Mouse (Mus musculus) hindbrain, embryonic 11.5 days (tissue): ENCODE results near the gene Chrna1. TPM values are rescaled to one million over a fixed set of nuclear protein-coding genes. Genes with fewer than 3 reads are reported as not detected.

Source experiments
- ATAC-seq: fragments of 200-750 bp; cut with Nextera tagmentation; 2 replicates; pipeline ENCODE4 v1.8.0; 2017; ENCODE audit warnings: mild to moderate bottlenecking, moderate TSS enrichment, moderate library complexity; ENCODE audit not compliant: low FRiP score
- DNase-seq: peaks from one replicate; pipeline ENCODE4 v3.0.0-alpha.2; 2015; ENCODE audit warnings: low spot score
- H3K27ac ChIP-seq: fragments of 300-500 bp; sonication (generic); 2 replicates; pipeline ENCODE4 v1.5.1; 2014; ENCODE audit warnings: mild to moderate bottlenecking, low read depth, low read length
- H3K27me3 ChIP-seq: fragments of 300-500 bp; sonication (generic); 2 replicates; pipeline ENCODE4 v1.6.1; 2014; ENCODE audit warnings: mild to moderate bottlenecking, low read length, moderate library complexity, mixed read lengths; ENCODE audit not compliant: control insufficient read depth, insufficient read depth
- H3K36me3 ChIP-seq: fragments of 300-500 bp; sonication (generic); 2 replicates; pipeline ENCODE4 v1.6.1; 2014; ENCODE audit warnings: mild to moderate bottlenecking, low read length, moderate library complexity, mixed read lengths; ENCODE audit not compliant: control insufficient read depth, insufficient read depth
- H3K4me1 ChIP-seq: fragments of 300-500 bp; sonication (generic); replicated peaks from 2 replicates; pipeline ENCODE4 v1.6.1; 2014; ENCODE audit warnings: low read length, mixed read lengths; ENCODE audit not compliant: control insufficient read depth, insufficient read depth
- H3K4me2 ChIP-seq: fragments of 300-500 bp; sonication (generic); replicated peaks from 2 replicates; pipeline ENCODE4 v1.6.1; 2014; ENCODE audit warnings: mild to moderate bottlenecking, low read depth, low read length
- H3K4me3 ChIP-seq: fragments of 300-500 bp; sonication (generic); 2 replicates; pipeline ENCODE4 v1.5.1; 2014; ENCODE audit warnings: low read depth, low read length
- H3K9ac ChIP-seq: fragments of 300-500 bp; sonication (generic); 2 replicates; pipeline ENCODE4 v1.6.1; 2014; ENCODE audit warnings: low read depth, low read length
- H3K9me3 ChIP-seq: fragments of 300-500 bp; sonication (generic); 2 replicates; pipeline ENCODE4 v1.6.1; 2016; ENCODE audit warnings: low read length; ENCODE audit not compliant: control insufficient read depth
- WGBS: fragments of 180-500 bp; shearing (Covaris S2); extraction: QIAGEN DNeasy Blood & Tissue Kit; methylation state at CpG from one replicate; pipeline ENCODE4 v1.1.7; 2014; 5-methylcytosine and 5-hydroxymethylcytosine counted together
- polyA plus RNA-seq: library from polyadenylated mRNA; unstranded; fragments of >200 nt; fragmentation: Nextera tagmentation; extraction: Ambion mirVana; gene quantifications from 2 replicates; pipeline ENCODE4 v1.2.1, GENCODE M21; 2014

Chrna1 gene
- polyA plus RNA-seq, 1 experiment from 2014 or later, result 0.51 TPM

DNA sequence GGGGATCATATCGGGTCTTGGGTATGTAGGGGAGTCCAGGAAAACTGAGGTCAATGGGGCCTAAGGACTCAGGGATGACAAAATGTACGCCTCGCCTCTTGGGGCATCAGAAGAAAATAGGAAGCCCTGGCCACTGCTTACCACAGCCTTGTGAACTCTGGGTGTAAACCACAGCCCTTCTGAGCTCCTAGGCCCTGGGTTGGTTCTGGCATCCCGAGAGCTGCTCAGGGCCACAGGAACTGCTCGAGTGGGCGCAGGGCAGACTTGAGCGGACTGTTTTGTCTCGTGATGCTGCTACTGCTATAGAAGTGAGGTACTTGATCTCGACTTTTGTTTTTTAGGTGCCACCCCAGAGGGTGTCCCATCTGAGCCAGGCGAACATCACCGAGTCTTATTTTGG is 17.6 kb upstream of the Chrna1 start:
- no peak for DNase-seq
- H3K4me3 ChIP-seq, result no peak overlapping the region
- H3K9ac ChIP-seq, result no peak overlapping the region
- WGBS, result 93% methylated on average over 11 of the region's 11 CpGs
- no peaks in the 10 kb centered on the region for H3K4me1 ChIP-seq
- H3K27ac ChIP-seq, result no peak overlapping the region
- no peaks in the 10 kb centered on the region for H3K27me3 ChIP-seq
- H3K36me3 ChIP-seq, result no peaks in the 10 kb centered on the region
- H3K4me2 ChIP-seq, result no peak overlapping the region
- H3K9me3 ChIP-seq, result no peaks in the 10 kb centered on the region
- no peak for ATAC-seq

DNA sequence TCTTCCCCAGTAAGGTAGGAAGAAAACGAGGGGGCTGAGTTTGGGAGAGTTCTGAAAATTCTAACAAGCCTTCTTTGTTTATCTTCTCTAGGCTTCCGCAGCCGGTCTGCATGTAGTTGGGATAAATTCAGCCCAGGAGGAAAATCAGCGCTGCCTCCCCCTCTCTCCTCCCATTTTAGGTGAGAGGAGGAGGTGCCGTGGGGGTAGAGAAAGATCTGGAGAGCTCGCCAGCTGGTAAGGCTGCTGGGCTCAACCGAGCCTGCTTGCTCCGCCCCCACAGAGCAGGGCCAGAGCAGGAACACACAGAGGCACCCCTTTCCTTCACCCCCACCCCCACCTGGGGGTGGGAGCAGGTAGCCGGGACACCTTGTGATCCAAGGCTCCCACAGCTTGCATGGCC is 16.6 kb upstream of the Chrna1 start:
- DNase-seq, result no peak
- no peak overlapping the region for H3K4me3 ChIP-seq
- ATAC-seq, result no peak
- H3K27me3 ChIP-seq, result no peaks in the 10 kb centered on the region
- H3K4me1 ChIP-seq, result no peaks in the 10 kb centered on the region
- no peak overlapping the region for H3K27ac ChIP-seq
- 33% methylated on average over 9 of the region's 9 CpGs for WGBS
- no peak overlapping the region; the same call in 1 of the 2 replicates for H3K4me2 ChIP-seq
- H3K36me3 ChIP-seq, result no peaks in the 10 kb centered on the region
- no peaks in the 10 kb centered on the region for H3K9me3 ChIP-seq
- no peak overlapping the region for H3K9ac ChIP-seq

DNA sequence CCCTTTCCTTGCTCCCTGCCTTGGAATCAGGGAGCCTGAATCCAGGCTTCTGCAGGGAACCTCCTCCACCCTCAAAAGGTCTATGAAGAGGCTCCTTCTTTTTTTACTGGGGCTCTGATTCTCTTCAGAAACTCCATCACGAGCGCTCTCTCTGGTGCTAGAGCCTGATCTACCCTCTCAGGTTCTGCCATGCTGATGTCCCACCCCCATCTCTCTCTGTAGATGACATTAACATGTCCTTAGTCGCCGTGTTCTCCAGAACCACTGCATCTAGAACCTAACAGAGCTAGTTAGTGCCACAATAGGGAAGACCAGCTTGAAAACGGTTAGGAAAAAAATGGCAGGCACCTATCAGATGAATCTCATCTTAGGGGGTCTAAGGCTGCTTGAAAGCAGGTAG is 16.2 kb upstream of the Chrna1 start:
- Histone ChIP-seq H3K36me3 (no peaks in the 10 kb centered on the region), H3K27me3 (no peaks in the 10 kb centered on the region), H3K9ac (no peak overlapping the region), H3K9me3 (no peaks in the 10 kb centered on the region), H3K4me3 (no peak overlapping the region), H3K4me2 (no peak overlapping the region), H3K27ac (no peak overlapping the region), H3K4me1 (no peaks in the 10 kb centered on the region)
- DNase-seq, result no peak
- ATAC-seq, result no peak
- WGBS, result 79% methylated on average over 5 of the region's 5 CpGs

DNA sequence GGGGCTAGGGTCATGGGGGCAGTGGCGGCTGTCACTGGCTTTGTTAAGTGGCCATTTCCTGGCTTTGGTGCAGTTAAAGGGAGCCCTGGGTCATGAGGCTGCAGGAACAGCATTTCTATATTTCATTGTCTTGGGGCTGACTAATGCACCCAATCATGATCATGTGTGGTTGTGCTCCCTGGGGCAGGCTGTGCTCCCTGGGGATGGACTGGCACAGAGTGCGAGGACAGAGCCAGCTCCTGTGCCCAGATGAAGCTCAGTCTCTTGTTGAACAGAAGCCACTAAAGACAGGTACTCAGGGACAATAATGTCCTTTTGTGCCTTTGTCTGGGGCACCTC is 12.9 kb upstream of the Chrna1 start:
- H3K4me2 ChIP-seq, result no peak overlapping the region

DNA sequence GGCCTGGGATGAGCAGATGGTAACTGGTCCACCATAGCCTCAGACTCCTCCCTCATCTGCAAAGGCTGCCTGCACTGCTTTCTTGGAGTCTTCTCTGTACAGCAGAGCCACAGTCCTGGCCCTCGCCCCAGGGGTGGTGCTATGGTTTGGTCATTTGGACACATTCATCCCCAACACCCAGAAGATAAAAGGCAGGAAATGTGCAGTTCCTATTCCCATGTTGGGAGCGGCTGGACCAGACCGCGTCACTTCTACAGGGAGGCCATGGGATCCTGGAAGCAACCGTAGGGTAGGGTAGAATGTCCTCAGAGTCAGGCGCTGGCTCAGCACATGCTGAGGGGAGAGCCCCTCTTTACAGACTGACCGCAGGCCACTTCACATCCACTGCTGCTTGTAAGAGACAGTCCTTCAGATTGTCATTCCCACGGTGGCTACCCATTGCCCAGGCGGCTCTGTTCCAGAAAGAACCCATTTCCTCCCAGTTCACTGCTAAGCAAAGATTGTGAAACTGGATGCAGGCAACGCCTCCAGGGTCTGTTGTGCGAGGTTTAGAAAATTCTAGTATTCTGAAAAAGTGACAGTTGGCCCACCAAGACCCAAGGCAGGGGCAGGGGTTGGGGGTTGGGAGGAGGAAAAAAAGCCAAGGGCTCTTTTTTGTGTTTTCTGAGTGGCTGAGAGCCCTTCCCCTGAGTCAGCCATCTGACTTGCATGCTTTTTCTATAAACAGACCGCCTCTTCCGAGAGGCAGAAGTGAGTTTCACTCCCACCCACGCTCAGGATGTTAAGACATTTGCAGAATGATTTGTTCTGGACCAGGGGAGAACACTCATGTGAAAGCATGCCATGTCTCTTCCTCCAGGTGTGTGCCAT is 12.3 kb upstream of the Chrna1 start:
- ATAC-seq, result no peak

More for the DNA sequence above, 12.9 kb upstream of the Chrna1 start:
- H3K9ac ChIP-seq, result no peak overlapping the region
- 72% methylated on average over 2 of the region's 2 CpGs for WGBS
- DNase-seq (no peak), ATAC-seq (no peak)
- H3K4me1 ChIP-seq, result no peaks in the 10 kb centered on the region
- H3K9me3 ChIP-seq, result no peaks in the 10 kb centered on the region
- H3K4me3 ChIP-seq, result no peak overlapping the region
- H3K36me3 ChIP-seq, result no peaks in the 10 kb centered on the region
- H3K27ac ChIP-seq, result no peak overlapping the region
- H3K27me3 ChIP-seq, result no peaks in the 10 kb centered on the region

DNA sequence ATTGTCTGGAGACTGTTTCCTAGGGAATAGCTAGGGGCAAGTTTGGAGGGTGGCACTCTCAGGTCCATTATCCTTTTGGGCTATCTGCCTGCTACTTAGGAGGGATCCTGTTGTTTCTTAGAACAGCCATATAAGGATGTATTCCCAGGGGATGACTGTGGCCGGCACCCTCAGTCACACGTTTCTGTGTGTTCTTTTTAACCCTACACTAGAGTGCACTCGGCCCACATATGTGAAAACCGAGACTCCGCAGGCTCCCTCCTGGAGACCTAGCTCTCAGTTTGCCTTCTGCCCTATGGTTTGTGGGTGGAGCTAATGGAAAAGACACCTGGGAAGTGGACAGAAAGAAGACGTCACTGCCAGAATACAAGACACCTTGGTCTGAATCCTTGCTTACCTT is 11.1 kb upstream of the Chrna1 start:
- H3K27me3 ChIP-seq, result no peaks in the 10 kb centered on the region
- H3K9me3 ChIP-seq, result no peaks in the 10 kb centered on the region
- no peaks in the 10 kb centered on the region for H3K4me1 ChIP-seq
- no peaks in the 10 kb centered on the region for H3K36me3 ChIP-seq
- no peak overlapping the region for H3K4me2 ChIP-seq
- WGBS, result 58% methylated on average over 6 of the region's 6 CpGs
- no peak overlapping the region for H3K9ac ChIP-seq
- H3K27ac ChIP-seq, result no peak overlapping the region
- H3K4me3 ChIP-seq, result no peak overlapping the region
- DNase-seq (no peak), ATAC-seq (no peak)

More for the DNA sequence above, 12.3 kb upstream of the Chrna1 start:
- no peak overlapping the region for H3K4me2 ChIP-seq
- DNase-seq, result no peak
- H3K36me3 ChIP-seq, result no peaks in the 10 kb centered on the region
- H3K27me3 ChIP-seq, result no peaks in the 10 kb centered on the region
- no peak overlapping the region for H3K9ac ChIP-seq
- no peaks in the 10 kb centered on the region for H3K4me1 ChIP-seq
- 83% methylated on average over 14 of the region's 14 CpGs for WGBS
- H3K4me3 ChIP-seq, result no peak overlapping the region
- no peak overlapping the region for H3K27ac ChIP-seq
- H3K9me3 ChIP-seq, result no peaks in the 10 kb centered on the region

DNA sequence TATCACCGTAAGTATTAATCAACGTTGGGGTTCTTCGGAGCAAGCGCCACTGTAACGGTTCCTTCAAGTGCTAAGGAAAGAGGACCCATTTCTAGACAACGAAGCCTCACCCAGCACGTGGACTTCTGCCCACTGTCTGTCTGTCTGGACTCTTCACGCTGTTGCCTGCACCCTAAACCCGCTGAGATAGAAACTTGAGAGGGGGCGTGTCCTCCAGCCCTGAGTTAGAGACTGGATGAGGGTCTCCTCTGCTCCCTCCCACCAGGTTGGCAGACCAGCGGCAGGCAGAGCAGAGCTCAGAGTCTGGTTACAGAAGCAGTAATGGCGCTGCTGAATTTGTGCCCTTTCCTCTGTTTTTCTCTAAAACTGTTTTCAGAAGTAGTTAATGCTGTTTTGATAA is 10.0 kb upstream of the Chrna1 start:
- Histone ChIP-seq H3K36me3 (no peaks in the 10 kb centered on the region), H3K27me3 (no peaks in the 10 kb centered on the region), H3K4me1 (no peaks in the 10 kb centered on the region), H3K4me3 (no peak overlapping the region), H3K9ac (no peak overlapping the region), H3K27ac (no peak overlapping the region), H3K4me2 (peak overlapping the region; percentile 33), H3K9me3 (no peaks in the 10 kb centered on the region)
- ATAC-seq (no peak), DNase-seq (peak; percentile 37)
- 12% methylated on average over 12 of the region's 12 CpGs for WGBS

DNA sequence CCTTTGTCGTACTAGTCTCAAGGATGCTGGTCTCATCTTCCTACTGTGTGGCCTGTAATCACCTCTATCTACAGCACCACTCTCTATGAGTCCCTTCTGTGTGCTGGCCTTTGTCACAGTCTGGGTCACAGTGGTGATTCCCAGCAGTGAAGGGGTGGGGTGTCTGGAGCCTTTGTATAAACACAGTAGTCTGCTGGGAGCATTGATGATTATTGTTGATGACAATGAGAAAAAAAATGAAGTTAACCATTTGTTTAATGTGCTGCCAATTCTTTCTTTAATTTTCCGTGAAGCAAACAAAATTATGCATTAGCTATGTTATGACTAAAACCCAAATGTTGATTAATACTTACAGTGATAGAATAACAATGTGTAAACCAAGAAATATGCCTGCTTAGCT is 8.8 kb upstream of the Chrna1 start:
- 63% methylated on average over 2 of the region's 2 CpGs for WGBS
- Histone ChIP-seq H3K4me2 (no peak overlapping the region), H3K9ac (no peak overlapping the region), H3K4me3 (no peak overlapping the region), H3K9me3 (no peaks in the 10 kb centered on the region), H3K27ac (no peak overlapping the region), H3K4me1 (no peaks in the 10 kb centered on the region), H3K27me3 (no peaks in the 10 kb centered on the region), H3K36me3 (no peaks in the 10 kb centered on the region)
- DNase-seq (no peak), ATAC-seq (no peak)

DNA sequence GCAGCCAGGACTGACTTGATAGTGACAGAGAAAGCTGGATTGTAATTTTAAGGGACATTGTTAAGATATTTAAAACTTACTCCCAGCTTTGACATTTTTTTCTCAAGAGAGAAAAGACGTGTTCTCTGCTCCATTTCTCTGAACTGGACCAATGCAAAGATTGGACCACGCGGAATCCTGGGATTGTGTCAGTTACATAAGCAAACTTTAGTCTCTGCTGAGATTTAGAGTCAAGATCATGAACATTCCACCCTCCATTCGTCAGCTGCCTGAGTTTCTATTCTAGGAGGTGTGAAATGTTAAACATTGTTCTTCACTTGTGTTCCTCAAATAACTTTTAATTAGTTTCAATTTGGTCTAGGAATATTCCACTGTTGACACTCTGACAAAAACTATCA is 7.0 kb upstream of the Chrna1 start:
- Histone ChIP-seq H3K4me3 (no peak overlapping the region), H3K9me3 (no peaks in the 10 kb centered on the region), H3K27ac (no peak overlapping the region), H3K27me3 (no peaks in the 10 kb centered on the region), H3K9ac (no peak overlapping the region), H3K36me3 (no peaks in the 10 kb centered on the region), H3K4me2 (no peak overlapping the region), H3K4me1 (no peaks in the 10 kb centered on the region)
- ATAC-seq, result no peak
- no peak for DNase-seq
- 55% methylated on average over 4 of the region's 4 CpGs for WGBS
